Mouse (Mus musculus) right cerebral cortex, postnatal 10 days (tissue): ENCODE results near the gene 6030408B16Rik.
A peak's percentile ranks its signal among the peaks of the same experiment; 100 is the strongest.

ENCODE experiments used
- DNase-seq, 2 experiments: peaks; one replicate each; pipeline ENCODE4 v3.0.0; 2021; ENCODE audit warnings: low spot score in 2 of 2

Gene 6030408B16Rik

GRCm38 (mm10) chr15:101297988-101298387 lies 5.0 kb downstream of the 6030408B16Rik start:
- no peak for DNase-seq

- no peak for DNase-seq
Observed at GRCm38 (mm10) chr15:101298550-101298949, 5.5 kb downstream of the 6030408B16Rik start.

- no peak for DNase-seq
Observed at GRCm38 (mm10) chr15:101299480-101299960, 6.5 kb downstream of the 6030408B16Rik start.

GRCm38 (mm10) chr15:101300128-101300527 lies 7.1 kb downstream of the 6030408B16Rik start:
- DNase-seq: no peak

- DNase-seq: no peak
Observed at GRCm38 (mm10) chr15:101302201-101302600, 9.2 kb downstream of the 6030408B16Rik start.

GRCm38 (mm10) chr15:101303830-101304229 lies 10.8 kb downstream of the 6030408B16Rik start:
- no peak for DNase-seq

GRCm38 (mm10) chr15:101306459-101306858 lies 13.4 kb downstream of the 6030408B16Rik start:
- no peak for DNase-seq

GRCm38 (mm10) chr15:101308440-101309348 lies 15.7 kb downstream of the 6030408B16Rik start:
- DNase-seq: no peak

- DNase-seq: no peak
Observed at GRCm38 (mm10) chr15:101309493-101309892, 16.5 kb downstream of the 6030408B16Rik start.

- peak; percentile 63 to 71 for DNase-seq
Observed at GRCm38 (mm10) chr15:101311087-101311770, 18.2 kb downstream of the 6030408B16Rik start.

GRCm38 (mm10) chr15:101312006-101312405 lies 19.0 kb downstream of the 6030408B16Rik start:
- no peak for DNase-seq

- DNase-seq: no peak
Observed at GRCm38 (mm10) chr15:101315378-101315777, 22.4 kb downstream of the 6030408B16Rik start.

GRCm38 (mm10) chr15:101315832-101316231 lies 22.8 kb downstream of the 6030408B16Rik start:
- DNase-seq: peak; percentile 95

GRCm38 (mm10) chr15:101316279-101316912 lies 23.4 kb downstream of the 6030408B16Rik start:
- DNase-seq: no peak

GRCm38 (mm10) chr15:101316913-101317813 lies 24.2 kb downstream of the 6030408B16Rik start:
- no peak for DNase-seq

GRCm38 (mm10) chr15:101317814-101318500 lies 24.9 kb downstream of the 6030408B16Rik start:
- DNase-seq: no peak

GRCm38 (mm10) chr15:101318889-101319765 lies 26.1 kb downstream of the 6030408B16Rik start:
- no peak for DNase-seq

- no peak for DNase-seq
Observed at GRCm38 (mm10) chr15:101320010-101320617, 27.1 kb downstream of the 6030408B16Rik start.

- DNase-seq: no peak
Observed at GRCm38 (mm10) chr15:101320618-101321041, 27.6 kb downstream of the 6030408B16Rik start.
